Mouse (Mus musculus) CH12.LX (cell line): ENCODE measurements at regions not wholly inside any gene's neighbourhood (a gene's known extent, or its start where the extent isn't known, plus 50 kb on each side); places are given as distances from the start of the nearest gene placed in this dataset.

Experiments used
- CTCF ChIP-seq, 2 experiments: IDR thresholded peaks in 1 of 2; conservative IDR thresholded peaks in 1 of 2; 2 replicates each; pipeline ENCODE4 v1.5.1; 2011 to 2012; ENCODE audit warnings: low read depth in 2 of 2, low read length in 2 of 2, improper control_type of control experiment in 1 of 2, inconsistent platforms in 1 of 2, mild to moderate bottlenecking in 1 of 2, moderate library complexity in 1 of 2
- HCFC1 ChIP-seq: IDR thresholded peaks from 2 replicates; pipeline ENCODE4 v1.6.1; 2012; ENCODE audit warnings: low read depth, mild to moderate bottlenecking, inconsistent platforms, low read length, improper control_type of control experiment
- IRF4 ChIP-seq: IDR thresholded peaks from 2 replicates; pipeline ENCODE4 v1.6.1; 2014; ENCODE audit warnings: low read depth, mild to moderate bottlenecking, inconsistent platforms, low read length, improper control_type of control experiment
- MAX ChIP-seq: IDR thresholded peaks from 2 replicates; pipeline ENCODE4 v1.6.1; 2011; ENCODE audit warnings: low read length, improper control_type of control experiment
- MYC ChIP-seq: IDR thresholded peaks from 2 replicates; pipeline ENCODE4 v1.6.1; 2011; ENCODE audit warnings: low read depth, mild to moderate bottlenecking, improper control_type of control experiment, low read length
- POLR2A ChIP-seq: IDR thresholded peaks from 2 replicates; pipeline ENCODE4 v1.6.1; 2011; ENCODE audit warnings: low read depth, mild to moderate bottlenecking, improper control_type of control experiment, low read length
- SIN3A ChIP-seq: IDR thresholded peaks from 2 replicates; pipeline ENCODE4 v1.6.1; 2012; ENCODE audit warnings: low read length, improper control_type of control experiment, inconsistent platforms
- UBTF ChIP-seq: IDR thresholded peaks from 2 replicates; pipeline ENCODE4 v1.6.1; 2012; ENCODE audit warnings: low read depth, mild to moderate bottlenecking, inconsistent platforms, low read length, improper control_type of control experiment, moderate library complexity

- TF ChIP-seq MAX (no peak), SIN3A (no peak), UBTF (no peak), POLR2A (no peak), CTCF (conservative IDR thresholded peaks at IDR 0.05 in 1 of 2, IDR thresholded peaks at IDR 0.05 in 1 of 2; ENCODE audit: low read depth in 2 of 2, low read length in 2 of 2) (no peak), IRF4 (no peak), HCFC1 (no peak), MYC (no peak)
These were observed 144.1 kb upstream of the Serp2 start for GRCm38 (mm10) chr14:76700796-76701195.
